Mouse (Mus musculus) heart, postnatal 0 days (tissue): ENCODE data around the gene Itm2c.

Source experiments
- CTCF ChIP-seq: IDR thresholded peaks from 2 replicates; pipeline ENCODE4 v1.5.1; 2016; ENCODE audit warnings: antibody characterized with exemption, control low read depth, low read depth
- EP300 ChIP-seq: IDR thresholded peaks from 2 replicates; pipeline ENCODE4 v1.6.1; 2016; ENCODE audit warnings: antibody characterized with exemption, low read depth

DNA sequence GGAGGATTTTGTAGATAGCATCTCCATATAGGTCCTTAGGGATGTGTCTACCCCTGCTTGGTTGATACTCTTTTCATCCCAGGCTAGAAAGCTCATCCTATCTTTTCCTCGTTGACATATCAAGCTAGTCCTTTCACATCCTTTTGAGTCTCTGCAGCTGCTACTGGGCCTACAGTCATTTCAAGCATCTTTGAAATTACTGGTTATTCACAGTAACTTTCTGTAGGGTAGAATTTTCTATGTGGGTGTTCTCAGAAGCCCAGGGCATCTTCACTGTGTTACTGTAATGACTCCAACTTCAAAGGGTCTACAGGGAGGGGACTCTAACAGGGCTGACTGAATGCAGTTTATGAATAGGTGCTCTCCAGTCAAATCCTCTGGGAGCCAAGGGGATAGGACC lies 43.2 kb downstream of the Itm2c start:
- TF ChIP-seq CTCF (no peak), EP300 (no peak)
